In genomic region chr6:145998314-145999007, GRCm38 (mm10) we compare ENCODE assay signal across 8 mouse cellular contexts.
DNase-seq lines count a peak whose midpoint lies in the region; ATAC-seq and TF ChIP-seq lines count a peak whose summit lies in the region.

No protein-coding gene starts in this region.

- peak overlapping the region; percentile 44 for H3K27ac ChIP-seq in embryonic fibroblast, embryonic 13.5 days (ENCODE audit: insufficient read depth, low read length)
- no peak overlapping the region for H3K27ac ChIP-seq in heart, embryonic 16.5 days (ENCODE audit: low read length)
- no peak overlapping the region for H3K27ac ChIP-seq in lung, postnatal 0 days (ENCODE audit: low read length)

- H3K4me1 ChIP-seq in embryonic fibroblast, embryonic 13.5 days (ENCODE audit: control insufficient read depth, insufficient read depth, low read length): peaks cover 8% of the 10 kb centered on the region; the same call in 1 of the 2 replicates
- H3K4me1 ChIP-seq in heart, embryonic 16.5 days (ENCODE audit: control insufficient read depth, insufficient read depth, low read length): peaks cover 8% of the 10 kb centered on the region
- H3K4me1 ChIP-seq in lung, postnatal 0 days (ENCODE audit: insufficient read depth, low read depth, low read length): no peaks in the 10 kb centered on the region

- WGBS in heart, embryonic 16.5 days: 32% methylated on average over 13 of the region's 13 CpGs
- 24% methylated on average over 13 of the region's 13 CpGs for WGBS in lung, postnatal 0 days

- H3K9me3 ChIP-seq in heart, embryonic 16.5 days (replicated peaks; ENCODE audit: control insufficient read depth, low read length): no peaks in the 10 kb centered on the region
- no peaks in the 10 kb centered on the region for H3K9me3 ChIP-seq in lung, postnatal 0 days (ENCODE audit: low read length)

- no peaks in the 10 kb centered on the region; the same call in 1 of the 2 replicates for H3K27me3 ChIP-seq in heart, embryonic 16.5 days (ENCODE audit: control insufficient read depth, insufficient read depth, low read length)
- H3K27me3 ChIP-seq in lung, postnatal 0 days (replicated peaks; ENCODE audit: insufficient read depth, low read length): no peaks in the 10 kb centered on the region

- DNase-seq in layer of hippocampus, adult 11-12 months (ENCODE audit: low spot score): peak; percentile 80
- no peak for DNase-seq in layer of hippocampus, adult 9-10 months (ENCODE audit: low spot score)
- peak; percentile 21 to 53 for DNase-seq in kidney, postnatal 4 days
- DNase-seq in lung, postnatal 0 days (ENCODE audit: low spot score): peak; percentile 73
- peak; percentile 17 for DNase-seq in retina, postnatal 7 days (ENCODE audit: low read depth, low spot score)
- DNase-seq in spleen, adult 12 weeks (ENCODE audit: low spot score): no peak

- no peak overlapping the region for H3K4me3 ChIP-seq in embryonic fibroblast, embryonic 13.5 days (ENCODE audit: insufficient read depth, low read length)
- no peak overlapping the region for H3K4me3 ChIP-seq in heart, embryonic 16.5 days (ENCODE audit: low read length)
- H3K4me3 ChIP-seq in lung, postnatal 0 days (ENCODE audit: low read depth, low read length): no peak overlapping the region

- ATAC-seq in heart, embryonic 16.5 days (replicated peaks; ENCODE audit: extremely low read depth, insufficient read depth, low FRiP score): peak; percentile 41; the same call in 1 of the 2 replicates
- ATAC-seq in lung, postnatal 0 days: peak; percentile 84

- no peak for TF ChIP-seq EP300 in lung, postnatal 0 days (IDR thresholded peaks at IDR 0.05)

- peak overlapping the region; percentile 20 for H3K9ac ChIP-seq in heart, embryonic 16.5 days (ENCODE audit: low read length)
- H3K9ac ChIP-seq in lung, postnatal 0 days (replicated peaks; ENCODE audit: low read depth): no peak overlapping the region; the same call in 1 of the 2 replicates

- H3K36me3 ChIP-seq in heart, embryonic 16.5 days (ENCODE audit: control insufficient read depth, insufficient read depth): no peaks in the 10 kb centered on the region
- no peaks in the 10 kb centered on the region for H3K36me3 ChIP-seq in lung, postnatal 0 days (ENCODE audit: insufficient read depth, low read length)

- no peak for TF ChIP-seq CTCF in embryonic fibroblast, embryonic 13.5 days (IDR thresholded peaks at IDR 0.05; ENCODE audit: borderline replicate concordance, insufficient read depth, low read length)
- no peak for TF ChIP-seq CTCF in lung, postnatal 0 days (IDR thresholded peaks at IDR 0.05)

- no peak for TF ChIP-seq POLR2A in embryonic fibroblast, embryonic 13.5 days (IDR thresholded peaks at IDR 0.05; ENCODE audit: low read depth, low read length)

- no peak overlapping the region for H3K4me2 ChIP-seq in heart, embryonic 16.5 days (ENCODE audit: low read depth, low read length)
- no peak overlapping the region for H3K4me2 ChIP-seq in lung, postnatal 0 days (replicated peaks; ENCODE audit: low read depth, low read length)

Comparison
In these comparisons a context has a peak if more than half of its experiments do, and no peak if none do; other contexts are left out.
1. DNase-seq: peak in layer of hippocampus, adult 11-12 months (single experiment), kidney, postnatal 4 days (2 of 2), lung, postnatal 0 days (single experiment) and retina, postnatal 7 days (single experiment); none in layer of hippocampus, adult 9-10 months (single experiment) and spleen, adult 12 weeks (single experiment).